Mouse (Mus musculus) adrenal gland, postnatal 36 days (tissue): Measurements from ENCODE around the gene Gm13103. TPM values are rescaled to one million over a fixed set of nuclear protein-coding genes. Genes with fewer than 3 reads are reported as not detected.
"Not testable (repeated sequence)": the region's sequence is repeated elsewhere in the genome, so short reads cannot be mapped to it uniquely, and the experiment has no call there.

Experiments
- DNase-seq, 2 experiments: peaks; one replicate each; pipeline ENCODE4 v3.0.0; 2021; ENCODE audit warnings: mixed read lengths in 1 of 2
- long read RNA-seq, 2 experiments: library from polyadenylated mRNA; stranded (forward); transcript quantifications; one replicate each; pipeline ENCODE4 v2.0.0; 2021; ENCODE audit warnings: borderline sequencing depth in 2 of 2
- total RNA-seq, 2 experiments: library from RNA; stranded (reverse); gene quantifications; 2 replicates each; pipeline ENCODE4 v1.2.3; 2021

Gene Gm13103
- not detected for total RNA-seq
- long read RNA-seq, experiment 1 = 0 reads
- long read RNA-seq, experiment 2 = 0 reads

DNA sequence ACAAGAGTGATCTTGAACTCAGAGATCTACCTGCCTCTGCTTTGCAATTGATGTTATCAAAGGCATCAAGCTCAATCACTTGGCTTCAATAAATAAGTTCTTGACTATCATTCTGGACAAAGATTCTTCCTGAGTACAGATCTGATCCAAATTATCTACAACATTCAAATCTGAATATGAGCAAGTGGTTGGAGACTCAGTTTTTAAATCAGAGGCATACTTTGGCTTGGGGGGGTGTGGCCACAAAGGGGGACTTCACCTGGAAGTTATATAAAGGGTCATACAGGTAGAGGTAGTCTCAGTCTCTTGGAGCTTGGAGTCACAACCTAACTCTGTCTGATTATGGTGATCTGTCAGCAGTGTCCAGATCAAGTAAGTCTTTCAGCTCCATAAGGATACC, at the start of gene Gm13103:
Gm13103 (plus strand) TSS at position 301 of the 400 bp plus-strand sequence.
- not testable (repeated sequence) for DNase-seq

DNA sequence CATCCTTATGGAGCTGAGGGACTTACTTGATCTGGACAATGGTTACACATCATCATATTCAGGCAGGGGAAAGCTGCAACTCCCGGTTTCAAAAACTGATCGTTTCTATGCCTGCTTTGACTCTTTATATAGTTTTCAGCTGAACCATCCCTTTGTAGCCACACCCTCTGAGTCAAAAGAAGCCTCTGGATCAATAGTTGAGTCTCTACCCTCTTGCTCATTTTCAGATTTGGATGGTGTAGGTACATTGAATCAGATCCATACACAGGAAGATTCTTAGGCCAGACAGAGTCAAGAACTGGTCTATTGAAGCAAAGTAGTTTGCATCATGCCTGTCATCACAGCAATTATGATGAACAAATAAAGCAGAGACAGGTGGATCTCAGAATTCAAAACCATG, 30.3 kb upstream of the Gm13103 start, which contains the start of gene Gm13084:
Gm13084 (minus strand) TSS at position 101 of the 400 bp plus-strand sequence.
- DNase-seq = no peak

DNA sequence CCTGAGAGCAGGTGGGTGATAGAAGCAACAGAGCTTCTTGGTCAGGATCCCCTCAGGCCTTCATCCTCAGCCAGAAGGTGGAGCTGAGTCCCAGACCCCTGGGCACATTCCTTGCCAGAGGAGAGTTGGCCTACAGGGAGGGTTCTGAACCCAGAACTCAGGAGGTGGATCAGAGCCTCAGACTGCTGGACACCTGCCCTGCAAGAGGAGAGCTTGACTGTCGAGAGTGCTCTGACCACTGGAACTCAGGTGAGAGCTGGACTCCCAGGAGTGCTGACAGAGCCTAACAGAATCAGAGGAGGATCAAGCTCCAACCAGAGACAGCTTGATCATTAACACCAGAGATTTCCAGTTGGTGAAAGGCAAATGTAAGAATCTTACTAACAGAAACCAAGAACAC, 36.1 kb downstream of the Gm13103 start:
- DNase-seq = not testable (repeated sequence)

DNA sequence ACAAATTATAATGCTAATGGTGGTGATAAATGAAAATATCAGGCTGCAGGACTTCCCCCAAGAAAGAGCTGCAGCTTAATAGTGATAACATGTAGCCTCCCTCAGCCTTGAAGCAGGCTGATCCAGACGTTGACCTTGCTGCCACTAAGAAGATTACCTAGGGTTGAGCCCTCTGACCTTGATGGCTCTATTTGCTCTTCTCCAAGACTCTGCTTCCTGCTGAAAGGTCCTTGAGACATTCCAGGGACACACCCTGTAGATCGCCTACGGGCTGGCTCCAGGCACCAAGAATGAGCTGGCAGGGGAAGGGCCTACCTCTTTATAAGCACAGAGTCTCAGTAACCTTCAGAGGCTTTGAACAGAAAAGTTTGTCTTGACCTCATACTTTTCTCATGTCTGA, 48.1 kb downstream of the Gm13103 start:
- not testable (repeated sequence) for DNase-seq

DNA sequence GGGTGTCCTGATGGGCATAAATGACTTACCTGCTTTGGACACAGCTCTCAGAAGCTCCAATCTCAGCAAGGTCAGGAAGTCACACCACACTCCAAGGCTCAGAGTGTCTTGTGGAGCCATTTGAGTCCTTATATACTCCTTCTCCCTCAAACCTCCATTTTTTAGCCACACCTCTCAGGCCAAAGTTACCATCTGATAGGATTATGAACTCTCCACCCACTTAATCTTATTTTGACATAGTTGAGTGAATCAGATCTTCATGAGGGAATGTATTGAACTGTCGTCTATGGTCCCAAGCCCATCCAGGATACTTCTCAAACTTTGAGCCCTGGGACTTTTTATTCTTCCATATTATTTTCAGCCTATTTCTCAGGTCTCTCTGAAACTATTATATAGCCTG, 54.0 kb downstream of the Gm13103 start, which contains the start of gene Pramef6:
Pramef6 (minus strand) TSS at position 101 of the 400 bp plus-strand sequence.
- not testable (repeated sequence) for DNase-seq

Other genes with a start within 250 kb of the Gm13103 start
- not detected for gene Gm13083, start 231.5 kb upstream of the Gm13103 start, total RNA-seq
- not detected for gene Gm13088, start 189.3 kb upstream of the Gm13103 start, total RNA-seq
- not detected for gene Gm13089, start 143.8 kb upstream of the Gm13103 start, total RNA-seq
- not detected for gene Gm13078, start 127.0 kb upstream of the Gm13103 start, total RNA-seq
- gene Gm13023, start 57.1 kb upstream of the Gm13103 start, total RNA-seq = not detected
- not detected for gene Gm13084, start 30.4 kb upstream of the Gm13103 start, total RNA-seq
- gene Pramef6, start 53.9 kb downstream of the Gm13103 start, total RNA-seq = not detected
- not detected for gene Pramef25, start 104.5 kb downstream of the Gm13103 start, total RNA-seq
- not detected for gene Gm13101, start 120.5 kb downstream of the Gm13103 start, total RNA-seq
- not detected for gene Pramef17, start 147.9 kb downstream of the Gm13103 start, total RNA-seq
- not detected for gene Pramel4, start 212.6 kb downstream of the Gm13103 start, total RNA-seq